Mouse (Mus musculus) c-Kit-positive CD71-positive TER-119-negative erythroid progenitor cells, embryonic 14.5 days (primary cell): ENCODE data around the gene Sesn1.
A peak's percentile ranks its signal among the peaks of the same experiment; 100 is the strongest.
"Not testable (repeated sequence)": the region's sequence is repeated elsewhere in the genome, so short reads cannot be mapped to it uniquely, and the experiment has no call there.

Source experiments
- DNase-seq: peaks from one replicate; pipeline ENCODE4 v3.0.0-alpha.2; 2013; ENCODE audit warnings: low read depth

Gene Sesn1

GRCm38 (mm10) chr10:41809771-41810563 lies at the start of gene Sesn1, which contains the start of gene Cep57l1:
TSS of gene Sesn1 (plus strand) at chr10:41809935.
TSS of gene Cep57l1 (minus strand) at chr10:41809871.
- DNase-seq, result peak; percentile 78

GRCm38 (mm10) chr10:41760866-41761265 lies 48.9 kb upstream of the Sesn1 start:
- DNase-seq, result no peak

DNA sequence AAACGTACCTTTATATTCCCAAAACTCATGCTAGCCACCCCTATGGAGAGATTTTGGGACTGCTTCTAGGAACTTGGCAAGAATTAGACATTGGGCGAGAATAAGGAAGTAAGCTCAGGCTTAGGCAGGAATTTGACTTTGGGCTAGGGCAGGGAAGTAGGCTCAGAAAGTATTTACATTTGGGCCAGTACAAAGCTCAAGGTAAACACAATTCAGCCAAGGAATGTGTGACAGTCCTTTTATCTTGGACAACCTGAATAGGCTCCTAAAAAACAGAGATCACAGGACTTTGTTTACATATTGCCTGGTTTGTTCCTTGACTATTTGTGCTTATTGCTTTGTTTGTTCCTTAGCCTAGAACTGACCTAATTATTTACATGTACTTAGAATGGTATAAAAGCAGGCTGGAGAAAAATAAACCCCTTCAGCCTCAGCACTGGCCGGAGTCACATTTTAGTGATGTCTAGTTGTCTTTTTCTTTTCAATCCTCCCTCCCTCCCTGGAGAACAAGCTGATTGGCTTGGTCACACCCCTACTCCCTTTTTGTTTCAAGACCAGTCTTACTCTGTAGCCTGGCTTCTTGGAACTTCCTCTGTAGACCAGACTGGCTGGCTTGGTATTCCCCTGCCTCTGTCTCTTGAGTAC lies 45.9 kb upstream of the Sesn1 start:
- DNase-seq, result no peak

GRCm38 (mm10) chr10:41765586-41765985 lies 44.1 kb upstream of the Sesn1 start:
- DNase-seq, result no peak

- DNase-seq, result no peak
Observed at GRCm38 (mm10) chr10:41766280-41766679, 43.5 kb upstream of the Sesn1 start.

GRCm38 (mm10) chr10:41767254-41767653 lies 42.5 kb upstream of the Sesn1 start:
- no peak for DNase-seq

DNA sequence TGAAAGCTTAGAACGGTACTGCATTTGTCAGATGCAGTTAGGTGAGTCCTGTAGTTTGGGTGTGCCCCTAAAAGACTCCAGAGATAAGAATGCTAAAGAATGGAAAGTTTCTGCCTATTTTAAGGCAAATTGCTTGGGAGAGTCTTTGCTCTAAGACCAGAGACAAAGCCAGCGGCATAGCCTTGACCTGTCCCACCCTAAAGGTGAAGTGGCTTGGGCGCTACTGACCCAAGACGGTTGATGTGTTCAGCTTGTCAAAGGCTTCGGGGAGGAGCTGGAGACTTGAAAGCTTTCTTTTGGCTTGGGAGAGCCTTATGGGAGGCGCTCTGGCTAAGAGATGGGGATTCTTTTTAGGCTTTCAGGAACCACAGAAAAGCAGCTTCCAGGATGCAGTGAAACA lies 17.4 kb upstream of the Sesn1 start:
- no peak for DNase-seq

DNA sequence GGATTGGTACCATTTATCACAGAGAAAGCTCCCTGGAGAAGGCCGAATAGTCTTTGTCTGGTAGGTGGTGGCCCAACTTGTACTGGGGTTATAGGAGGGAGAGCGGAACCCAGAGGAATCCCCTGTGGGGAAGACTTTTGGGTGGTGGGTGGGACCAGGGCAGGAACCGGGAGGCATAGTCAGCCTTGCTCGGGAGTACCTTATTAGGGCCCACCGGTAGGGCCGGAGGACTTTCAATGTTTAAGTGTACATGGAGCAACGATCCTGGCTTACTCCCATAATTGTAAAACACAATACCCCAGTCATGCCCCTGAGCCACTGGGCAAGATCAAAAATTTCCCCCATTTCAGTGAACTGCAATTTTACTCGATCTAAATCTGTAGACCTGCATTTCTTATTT lies 12.5 kb upstream of the Sesn1 start:
- DNase-seq, result no peak

DNA sequence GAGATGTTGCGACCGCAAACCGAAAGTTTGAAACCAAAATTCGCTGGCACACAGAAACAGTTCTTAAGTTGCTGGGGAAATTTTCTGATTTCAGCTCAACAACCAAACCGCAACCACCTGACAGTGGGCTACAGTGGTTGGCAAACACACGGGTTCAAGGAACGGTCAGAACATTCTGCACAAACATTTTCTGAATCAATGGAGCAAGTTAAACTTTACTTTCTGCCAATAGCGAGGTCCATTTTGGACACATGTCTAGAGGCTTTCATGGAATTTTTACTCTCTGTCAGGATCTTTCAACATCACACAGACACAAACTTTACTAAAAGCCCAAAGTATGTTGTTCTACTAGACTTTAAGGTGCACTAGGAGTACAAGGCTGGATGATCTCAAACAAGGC lies 6.3 kb upstream of the Sesn1 start:
- no peak for DNase-seq

GRCm38 (mm10) chr10:41804711-41805110 lies 5.0 kb upstream of the Sesn1 start:
- no peak for DNase-seq

DNA sequence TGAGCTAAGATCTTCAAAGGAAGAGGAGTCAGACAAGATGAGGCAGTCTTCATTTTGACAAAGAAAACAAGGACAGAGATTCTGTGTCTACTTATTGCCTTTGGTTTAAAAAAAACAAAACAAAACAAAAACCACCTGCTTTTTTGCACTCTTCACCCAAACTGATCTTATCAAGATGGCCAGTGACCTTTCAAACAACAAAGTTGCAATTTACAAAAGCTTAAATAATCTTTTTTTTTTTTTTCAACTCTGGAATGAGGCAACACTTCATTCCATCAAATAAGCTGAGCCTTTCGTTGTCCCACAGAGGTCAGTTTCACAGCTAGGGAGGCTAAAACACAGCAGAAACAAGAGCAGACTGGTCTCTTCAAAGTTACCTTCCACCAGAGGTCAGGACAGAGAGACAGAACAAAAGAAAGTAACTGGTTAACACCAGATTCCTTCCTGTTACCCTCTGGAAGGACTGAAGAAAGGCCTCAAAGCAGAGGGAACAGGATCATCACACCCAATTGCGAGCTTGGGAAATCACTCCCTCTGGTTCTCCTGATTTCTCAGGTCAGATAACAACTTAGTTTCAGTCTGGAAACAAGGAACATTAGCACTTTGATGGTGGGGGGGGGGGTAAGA lies 3.9 kb upstream of the Sesn1 start:
- no peak for DNase-seq

DNA sequence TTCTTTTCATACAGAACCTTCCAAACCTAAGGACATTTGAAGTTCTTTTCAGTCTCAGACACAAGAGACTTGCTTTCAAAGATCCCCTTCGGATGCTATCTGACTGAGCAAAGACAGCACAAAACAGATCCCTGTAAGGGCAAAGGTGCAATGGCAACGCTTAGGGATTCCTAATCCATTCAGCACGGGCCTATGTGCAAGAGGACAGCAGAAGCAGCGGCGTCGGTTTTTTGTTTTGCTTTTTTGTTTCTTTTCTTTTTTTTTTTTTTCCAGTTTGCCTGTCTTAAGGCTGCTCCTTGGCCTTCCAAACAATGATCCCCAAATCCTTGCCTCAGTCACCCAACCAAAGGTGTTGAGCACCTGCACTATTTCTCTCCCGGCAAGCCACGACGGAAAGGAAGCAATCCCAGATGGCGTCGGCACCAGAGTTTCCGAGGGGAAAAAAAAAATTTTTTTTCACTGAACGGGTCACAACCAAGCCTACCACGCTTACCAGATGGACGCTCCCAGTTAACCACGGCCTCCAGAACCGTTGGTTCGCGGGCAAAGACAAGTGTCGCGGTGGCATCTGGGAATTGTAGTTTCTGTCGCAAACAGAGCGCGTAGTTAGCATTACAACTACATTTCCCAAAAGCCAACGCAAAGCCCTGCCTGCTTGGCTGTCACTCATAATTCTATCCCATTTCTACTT lies 510 bp upstream of the Sesn1 start:
- DNase-seq, result peak; percentile 86

DNA sequence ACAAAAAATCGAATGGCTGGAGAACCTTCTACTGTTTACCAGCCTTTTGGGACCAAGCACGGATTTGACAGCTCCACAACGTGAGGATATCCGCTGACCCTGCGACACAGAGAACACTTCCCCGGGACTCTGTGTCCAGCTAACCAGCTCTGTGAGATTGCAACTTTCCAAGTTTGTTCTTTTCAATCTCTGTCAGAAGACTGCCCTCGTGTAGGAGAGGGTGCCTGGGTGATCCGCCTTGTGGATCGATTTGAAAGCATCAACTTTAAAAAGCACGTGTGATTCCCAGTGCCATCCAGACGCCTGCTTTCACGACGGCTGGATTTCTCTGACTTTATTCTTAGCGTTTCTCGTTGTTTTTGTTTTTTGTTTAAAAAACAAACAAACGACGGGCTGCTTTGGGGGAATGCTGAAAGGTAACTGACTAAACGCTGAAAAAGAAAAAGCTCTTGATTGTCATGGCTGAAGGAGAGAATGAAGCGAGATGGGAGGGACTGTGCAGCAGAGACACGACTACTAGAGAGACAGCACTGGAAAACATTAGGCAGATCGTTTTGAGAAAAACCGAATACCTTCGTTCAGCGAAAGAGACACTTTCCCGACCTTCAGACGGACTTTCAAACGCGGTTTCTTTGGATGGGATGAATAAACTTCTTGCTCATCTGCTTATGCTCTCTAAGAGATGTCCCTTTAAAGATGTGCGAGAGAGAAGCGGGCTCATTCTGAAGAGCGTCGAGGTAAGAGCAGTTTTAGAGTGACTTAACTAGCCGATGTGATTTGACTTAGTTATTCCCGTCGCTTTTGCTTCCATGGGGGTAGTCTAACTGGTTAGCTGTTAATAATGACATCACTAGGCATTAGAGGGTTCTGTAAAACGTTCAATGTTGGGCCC lies 1.1 kb downstream of the Sesn1 start:
- DNase-seq, result no peak

DNA sequence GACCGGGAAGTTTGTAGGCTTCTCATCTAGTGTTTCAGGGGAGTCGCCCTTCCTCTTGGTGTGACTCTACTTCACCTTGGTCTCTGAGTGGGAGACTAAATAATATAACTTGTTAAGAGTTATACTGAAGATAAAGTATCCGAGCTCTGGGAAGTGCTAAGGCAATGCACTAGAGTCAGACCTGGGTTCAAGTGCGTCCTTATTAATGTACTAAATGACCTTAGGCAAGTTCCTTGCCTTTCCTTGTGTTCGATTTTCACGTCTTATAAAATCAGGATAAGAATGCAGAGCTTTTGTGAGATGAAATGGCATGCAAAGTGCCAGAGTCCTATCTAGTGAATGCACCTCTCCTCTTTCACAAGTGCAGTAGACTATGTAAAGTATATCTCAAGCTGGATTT lies 2.8 kb downstream of the Sesn1 start:
- DNase-seq, result no peak

GRCm38 (mm10) chr10:41814305-41814853 lies 4.6 kb downstream of the Sesn1 start:
- no peak for DNase-seq

- no peak for DNase-seq
Observed at GRCm38 (mm10) chr10:41816516-41816915, 6.8 kb downstream of the Sesn1 start.

- DNase-seq, result no peak
Observed at GRCm38 (mm10) chr10:41818036-41818732, 8.4 kb downstream of the Sesn1 start.

DNA sequence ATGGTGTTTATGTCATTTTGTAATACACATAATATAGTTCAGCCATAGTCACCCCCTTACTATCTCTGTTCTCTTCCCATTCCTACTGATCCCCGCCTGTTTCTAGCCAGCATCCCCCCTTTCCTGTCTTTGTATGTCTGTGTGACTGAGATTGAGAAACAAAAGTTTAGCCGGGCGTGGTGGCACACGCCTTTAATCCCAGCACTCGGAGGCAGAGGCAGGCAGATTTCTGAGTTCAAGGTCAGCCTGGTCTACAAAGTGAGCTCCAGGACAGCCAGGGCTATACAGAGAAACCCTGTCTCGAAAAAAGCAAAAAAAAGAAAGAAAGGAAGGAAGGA lies 9.0 kb downstream of the Sesn1 start:
- not testable (repeated sequence) for DNase-seq

GRCm38 (mm10) chr10:41819307-41819706 lies 9.6 kb downstream of the Sesn1 start:
- no peak for DNase-seq

- no peak for DNase-seq
Observed at GRCm38 (mm10) chr10:41820401-41820800, 10.7 kb downstream of the Sesn1 start.

- DNase-seq, result no peak
Observed at GRCm38 (mm10) chr10:41821171-41821570, 11.4 kb downstream of the Sesn1 start.
